In genomic region chr4:58350206-58350605, GRCm38 (mm10) we compare ENCODE assay signal across 28 mouse cellular contexts.
"Had no signal": no experiment of that assay in that cellular context is flagged by ENCODE, and none has a peak within 500 bp of the region (broad histone marks: within the 10 kb centered on the region; RNA-seq: fewer than 3 reads in every experiment).

No protein-coding gene starts in this region.

- H3K4me1 ChIP-seq: embryonic facial prominence, embryonic 12.5 days; embryonic facial prominence, embryonic 13.5 days; embryonic facial prominence, embryonic 15.5 days; forebrain, embryonic 12.5 days; forebrain, embryonic 13.5 days; forebrain, embryonic 15.5 days had no signal

- H3K4me2 ChIP-seq: embryonic facial prominence, embryonic 12.5 days; embryonic facial prominence, embryonic 13.5 days; embryonic facial prominence, embryonic 15.5 days; forebrain, embryonic 12.5 days; forebrain, embryonic 13.5 days; forebrain, embryonic 15.5 days had no signal

- H3K4me3 ChIP-seq: embryonic facial prominence, embryonic 10.5 days; embryonic facial prominence, embryonic 12.5 days; embryonic facial prominence, embryonic 13.5 days; embryonic facial prominence, embryonic 15.5 days; erythroblast, embryonic 14.5 days; forebrain, embryonic 10.5 days; forebrain, embryonic 12.5 days; forebrain, embryonic 13.5 days; forebrain, embryonic 15.5 days; heart, adult 2 months; heart, embryonic 10.5 days had no signal

- H3K27me3 ChIP-seq: embryonic facial prominence, embryonic 12.5 days; embryonic facial prominence, embryonic 13.5 days; embryonic facial prominence, embryonic 15.5 days; forebrain, embryonic 12.5 days; forebrain, embryonic 13.5 days; forebrain, embryonic 15.5 days had no signal

- H3K36me3 ChIP-seq: embryonic facial prominence, embryonic 10.5 days; embryonic facial prominence, embryonic 12.5 days; embryonic facial prominence, embryonic 13.5 days; embryonic facial prominence, embryonic 15.5 days; forebrain, embryonic 10.5 days; forebrain, embryonic 12.5 days; forebrain, embryonic 15.5 days; heart, embryonic 10.5 days had no signal

- H3K9me3 ChIP-seq: embryonic facial prominence, embryonic 10.5 days; embryonic facial prominence, embryonic 12.5 days; embryonic facial prominence, embryonic 13.5 days; embryonic facial prominence, embryonic 15.5 days; forebrain, embryonic 10.5 days; forebrain, embryonic 12.5 days; forebrain, embryonic 13.5 days; forebrain, embryonic 15.5 days; heart, embryonic 10.5 days had no signal

- H3K9ac ChIP-seq: embryonic facial prominence, embryonic 12.5 days; embryonic facial prominence, embryonic 13.5 days; embryonic facial prominence, embryonic 15.5 days; forebrain, embryonic 12.5 days; forebrain, embryonic 13.5 days; forebrain, embryonic 15.5 days; forebrain, postnatal 0 days had no signal

- H3K27ac ChIP-seq: embryonic facial prominence, embryonic 10.5 days; embryonic facial prominence, embryonic 12.5 days; embryonic facial prominence, embryonic 13.5 days; embryonic facial prominence, embryonic 15.5 days; forebrain, embryonic 10.5 days; forebrain, embryonic 12.5 days; forebrain, embryonic 13.5 days; forebrain, embryonic 15.5 days; heart, adult 2 months; heart, embryonic 10.5 days had no signal

- DNase-seq: cerebellum, adult 18-20 months; cerebellum, adult 8-10 months; cerebellum, adult 9-10 months; cerebellum, adult 9-11 months; cerebellum, postnatal 10 days; cerebellum, postnatal 14 days; cerebellum, postnatal 25 days; cerebellum, postnatal 36 days; embryo, embryonic 11 days; forebrain, postnatal 0 days; gastrocnemius, postnatal 10 days; gastrocnemius, postnatal 25 days; gastrocnemius, postnatal 36 days; heart, adult 11 months; heart, adult 18-20 months; heart, adult 2 months had no signal

- ATAC-seq: forebrain, embryonic 13.5 days; forebrain, embryonic 14.5 days; forebrain, embryonic 15.5 days; forebrain, embryonic 16.5 days; forebrain, postnatal 0 days had no signal
